Mouse (Mus musculus): ENCODE results near the gene Ms4a6c.

DNA sequence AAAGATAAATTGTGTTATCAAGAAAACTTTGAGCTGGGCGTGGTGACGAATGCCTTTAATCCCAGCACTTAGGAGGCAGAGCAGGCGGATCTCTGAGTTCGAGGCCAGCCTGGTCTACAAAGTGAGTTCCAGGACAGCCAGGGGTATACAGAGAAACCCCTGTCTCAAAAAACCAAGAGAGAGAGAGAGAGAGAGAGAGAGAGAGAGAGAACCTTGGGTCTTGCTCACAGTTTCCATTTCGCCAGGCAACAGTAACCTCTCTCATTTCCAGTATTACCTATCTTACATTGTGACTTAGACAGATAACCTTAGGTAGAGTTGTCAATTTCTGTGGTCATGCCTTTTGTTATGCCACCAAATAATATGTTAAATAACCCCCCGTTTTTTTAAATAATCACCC lies 27.2 kb downstream of the Ms4a6c start:
- TF ChIP-seq POLR2A (IDR thresholded peaks at IDR 0.05; ENCODE audit: insufficient read depth, low read depth, low read length) (no peak), CTCF (IDR thresholded peaks at IDR 0.05; ENCODE audit: insufficient read depth, low read depth, low read length) (no peak)

All from olfactory bulb, adult 2 months (tissue).